Mouse (Mus musculus) heart, postnatal 10 days (tissue): ENCODE measurements around the gene Rhoj. TPM values are rescaled to one million over a fixed set of nuclear protein-coding genes. Genes with fewer than 3 reads are reported as not detected.

Source experiments
- DNase-seq, 2 experiments: peaks; one replicate each; pipeline ENCODE4 v3.0.0; 2021
- intact Hi-C: fragments of 180-260 bp; cut with DNase I; formaldehyde crosslinking; loops from one replicate; pipeline ENCODE4 v1.15.1; 2025
- total RNA-seq, 2 experiments: library from RNA; stranded (reverse); gene quantifications; 2 replicates each; pipeline ENCODE4 v1.2.3; 2021

Gene Rhoj
- total RNA-seq, 2 experiments from 2014 or later = 47.2 to 63.3 TPM

GRCm38 (mm10) chr12:75450011-75450410 is 141.9 kb downstream of the Rhoj start:
- DNase-seq = no peak
- intact Hi-C loops = no loop called here

- no peak for DNase-seq
- intact Hi-C loops = no loop called here
Measured at GRCm38 (mm10) chr12:75450592-75450991, 142.5 kb downstream of the Rhoj start.

Other genes with a start within 250 kb of the Rhoj start
- not detected for gene Kcnh5, start 131.0 kb upstream of the Rhoj start, total RNA-seq
- not detected for gene Gphb5, start 108.5 kb downstream of the Rhoj start, total RNA-seq